Comparison of ENCODE assay signal across 11 mouse cellular contexts in the genomic region with DNA sequence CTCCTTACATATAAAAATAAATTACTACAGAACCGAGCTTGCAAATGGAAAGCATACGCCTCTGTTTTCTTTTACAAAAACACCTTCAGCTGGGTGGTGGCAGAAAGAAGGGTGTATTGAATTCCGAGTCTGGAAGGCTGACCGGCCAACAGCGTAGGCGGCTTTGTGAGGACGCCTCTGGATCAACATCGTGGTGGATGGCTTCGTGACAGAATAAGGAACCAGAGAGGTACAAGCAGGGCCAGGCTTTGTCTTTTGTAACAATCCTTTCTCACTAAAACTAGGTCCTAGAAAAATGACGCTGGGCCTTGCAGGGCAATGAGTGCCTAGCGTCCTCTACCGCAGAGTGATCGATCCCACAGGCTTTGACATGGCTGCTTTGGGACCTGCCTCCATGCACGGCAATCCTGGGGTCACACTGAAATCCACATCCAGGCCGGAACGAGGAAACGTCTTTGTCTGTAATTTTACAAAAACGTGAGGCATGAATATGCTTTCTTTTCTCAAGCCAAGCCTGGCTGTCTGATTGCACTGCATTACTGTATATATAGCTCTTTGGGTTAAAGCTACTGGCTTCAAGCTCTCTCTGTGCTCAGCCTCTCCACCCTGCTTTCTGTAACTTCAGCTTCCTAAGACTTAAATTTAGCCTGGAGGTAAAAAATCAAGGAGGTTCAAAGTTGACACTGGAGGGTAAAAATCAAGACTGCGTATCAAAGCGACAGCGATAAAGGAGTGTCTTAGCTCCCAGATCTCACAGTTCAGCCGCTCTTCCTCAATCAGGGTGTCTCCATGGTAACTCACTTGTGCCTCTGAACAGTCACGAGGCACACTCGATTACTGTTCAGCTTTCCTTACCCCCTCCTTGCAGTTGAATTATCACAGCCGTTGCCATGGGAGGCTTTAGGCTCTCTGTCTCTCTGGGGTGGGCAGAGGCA. TPM values are rescaled to one million over a fixed set of nuclear protein-coding genes. Genes with fewer than 3 reads are reported as not detected.
DNase-seq lines count a peak whose midpoint lies in the region; ATAC-seq and TF ChIP-seq lines count a peak whose summit lies in the region.
"Had no signal": no experiment of that assay in that cellular context is flagged by ENCODE, and none has a peak within 500 bp of the region (broad histone marks: within the 10 kb centered on the region; RNA-seq: fewer than 3 reads in every experiment).

No protein-coding gene starts in this region.

- peak; percentile 23 for DNase-seq in lung, embryonic 14.5 days
- no peak for DNase-seq in lung, postnatal 36 days
- DNase-seq in hindbrain, embryonic 11.5 days (ENCODE audit: low spot score), result peak; percentile 58
- DNase-seq in midbrain, embryonic 10.5 days (ENCODE audit: low spot score), result peak; percentile 42
- peak; percentile 43 for DNase-seq in right cerebral cortex, postnatal 25 days
- DNase-seq in kidney, postnatal 14 days, result no peak
- DNase-seq: adrenal gland, postnatal 36 days had no signal

- no peak overlapping the region for H3K4me2 ChIP-seq in lung, embryonic 14.5 days
- H3K4me2 ChIP-seq in hindbrain, embryonic 11.5 days (replicated peaks; ENCODE audit: low read depth, low read length), result no peak overlapping the region
- no peak overlapping the region for H3K4me2 ChIP-seq in kidney, embryonic 14.5 days (replicated peaks; ENCODE audit: low read depth, low read length)
- H3K4me2 ChIP-seq: liver, embryonic 11.5 days; stomach, embryonic 15.5 days had no signal

- H3K27me3 ChIP-seq in lung, embryonic 14.5 days (ENCODE audit: insufficient read depth, low read length), result no peaks in the 10 kb centered on the region
- H3K27me3 ChIP-seq in hindbrain, embryonic 11.5 days (ENCODE audit: control insufficient read depth, insufficient read depth, low read length), result no peaks in the 10 kb centered on the region
- H3K27me3 ChIP-seq in midbrain, embryonic 10.5 days (ENCODE audit: low read depth, poor library complexity, severe bottlenecking), result no peaks in the 10 kb centered on the region
- no peaks in the 10 kb centered on the region for H3K27me3 ChIP-seq in kidney, embryonic 14.5 days (ENCODE audit: control insufficient read depth, insufficient read depth, low read length)
- H3K27me3 ChIP-seq: stomach, embryonic 15.5 days had no signal

- 0 out of 2 replicates have a peak, but pooled peaks cover 6% of the 10 kb centered on the region for H3K9me3 ChIP-seq in lung, embryonic 14.5 days (ENCODE audit: low read depth, low read length)
- peaks cover 2% of the 10 kb centered on the region; the same call in 1 of the 2 replicates for H3K9me3 ChIP-seq in hindbrain, embryonic 11.5 days (ENCODE audit: control insufficient read depth, low read length)
- H3K9me3 ChIP-seq in midbrain, embryonic 10.5 days (replicated peaks), result peaks cover 11% of the 10 kb centered on the region; the same call in 1 of the 2 replicates
- 0 out of 2 replicates have a peak, but pooled peaks cover 3% of the 10 kb centered on the region for H3K9me3 ChIP-seq in kidney, embryonic 14.5 days (ENCODE audit: control insufficient read depth, low read length)
- H3K9me3 ChIP-seq: stomach, embryonic 15.5 days had no signal

- H3K9ac ChIP-seq in lung, embryonic 14.5 days, result no peak overlapping the region
- no peak overlapping the region for H3K9ac ChIP-seq in hindbrain, embryonic 11.5 days (ENCODE audit: low read depth, low read length)
- no peak overlapping the region for H3K9ac ChIP-seq in kidney, embryonic 14.5 days (ENCODE audit: low read depth, low read length)
- H3K9ac ChIP-seq: stomach, embryonic 15.5 days had no signal

- no peak overlapping the region for H3K4me3 ChIP-seq in lung, embryonic 14.5 days (ENCODE audit: low read depth, low read length)
- no peak overlapping the region for H3K4me3 ChIP-seq in hindbrain, embryonic 11.5 days (ENCODE audit: low read depth, low read length)
- peak overlapping the region; percentile 4; the same call in 1 of the 2 replicates for H3K4me3 ChIP-seq in midbrain, embryonic 10.5 days
- no peak overlapping the region for H3K4me3 ChIP-seq in kidney, embryonic 14.5 days (ENCODE audit: low read length)
- H3K4me3 ChIP-seq: stomach, embryonic 15.5 days had no signal

- no peaks in the 10 kb centered on the region for H3K4me1 ChIP-seq in lung, embryonic 14.5 days (ENCODE audit: insufficient read depth)
- no peaks in the 10 kb centered on the region for H3K4me1 ChIP-seq in hindbrain, embryonic 11.5 days (replicated peaks; ENCODE audit: control insufficient read depth, insufficient read depth, low read length)
- H3K4me1 ChIP-seq in midbrain, embryonic 10.5 days, result peaks cover 17% of the 10 kb centered on the region
- H3K4me1 ChIP-seq in kidney, embryonic 14.5 days (ENCODE audit: control insufficient read depth, insufficient read depth, low read length), result no peaks in the 10 kb centered on the region
- H3K4me1 ChIP-seq: stomach, embryonic 15.5 days had no signal

- ATAC-seq in lung, embryonic 14.5 days (ENCODE audit: insufficient read depth), result peak; percentile 54; the same call in 1 of the 2 replicates
- peak; percentile 95 for ATAC-seq in hindbrain, embryonic 11.5 days (ENCODE audit: low FRiP score)
- no peak for ATAC-seq in CD4-positive, CD25-positive, alpha-beta regulatory T cell, adult 4 months
- no peak for ATAC-seq in kidney, embryonic 14.5 days (ENCODE audit: low FRiP score, low TSS enrichment)

- no peak for TF ChIP-seq CTCF in lung, embryonic 14.5 days (IDR thresholded peaks at IDR 0.05; ENCODE audit: low read depth)

- WGBS in lung, embryonic 14.5 days, result 74% methylated on average over 25 of the region's 25 CpGs
- WGBS in hindbrain, embryonic 11.5 days, result 66% methylated on average over 25 of the region's 25 CpGs
- WGBS in midbrain, embryonic 10.5 days, result 80% methylated on average over 25 of the region's 25 CpGs
- 75% methylated on average over 25 of the region's 25 CpGs for whole genome bisulfite sequencing in kidney, embryonic 14.5 days

- H3K36me3 ChIP-seq in lung, embryonic 14.5 days (ENCODE audit: insufficient read depth), result no peaks in the 10 kb centered on the region
- no peaks in the 10 kb centered on the region for H3K36me3 ChIP-seq in hindbrain, embryonic 11.5 days (ENCODE audit: control insufficient read depth, insufficient read depth, low read length)
- no peaks in the 10 kb centered on the region for H3K36me3 ChIP-seq in midbrain, embryonic 10.5 days
- no peaks in the 10 kb centered on the region for H3K36me3 ChIP-seq in kidney, embryonic 14.5 days (ENCODE audit: control insufficient read depth, insufficient read depth, low read length)
- H3K36me3 ChIP-seq: stomach, embryonic 15.5 days had no signal

- H3K27ac ChIP-seq in lung, embryonic 14.5 days (ENCODE audit: low read depth), result peak overlapping the region; percentile 18; the same call in 1 of the 2 replicates
- peak overlapping the region; percentile 37 for H3K27ac ChIP-seq in hindbrain, embryonic 11.5 days (ENCODE audit: low read depth, low read length)
- H3K27ac ChIP-seq in midbrain, embryonic 10.5 days (replicated peaks), result peak overlapping the region; percentile 65
- no peak overlapping the region for H3K27ac ChIP-seq in kidney, embryonic 14.5 days (ENCODE audit: low read depth, low read length)
- H3K27ac ChIP-seq: stomach, embryonic 15.5 days had no signal

RNA-seq across cellular contexts. Expression of a gene that starts 24.3 kb away (rescaled TPM):
- polyA plus RNA-seq in lung, embryonic 14.5 days (2014; fragmentation: Nextera tagmentation; extraction: Ambion mirVana), result 148 and 158 TPM in 2 replicates
- polyA plus RNA-seq in hindbrain, embryonic 11.5 days (2014; fragmentation: Nextera tagmentation; extraction: Ambion mirVana), result 142 and 165 TPM in 2 replicates
- polyA plus RNA-seq in midbrain, embryonic 10.5 days (2016; fragmentation: Nextera tagmentation; extraction: Ambion mirVana), result 135 and 155 TPM in 2 replicates
- 100 to 1,000 TPM; 189 to 227 TPM for polyA plus RNA-seq in CD4-positive, CD25-positive, alpha-beta regulatory T cell, adult 4 months (2017; shearing (Covaris generic))
- polyA plus RNA-seq in kidney, embryonic 14.5 days (2014; fragmentation: Nextera tagmentation; extraction: Ambion mirVana), result 83.8 and 154 TPM in 2 replicates

Comparison
In these comparisons a context has a peak if more than half of its experiments do, and no peak if none do; other contexts are left out.
1. DNase-seq: peak in lung, embryonic 14.5 days (single experiment), hindbrain, embryonic 11.5 days (single experiment), midbrain, embryonic 10.5 days (single experiment) and right cerebral cortex, postnatal 25 days (single experiment); none in lung, postnatal 36 days (single experiment) and kidney, postnatal 14 days (single experiment).
2. ATAC-seq: peak in lung, embryonic 14.5 days (single experiment) and hindbrain, embryonic 11.5 days (single experiment); none in CD4-positive, CD25-positive, alpha-beta regulatory T cell, adult 4 months (single experiment) and kidney, embryonic 14.5 days (single experiment).